Mouse (Mus musculus): Measurements from ENCODE around the gene Elp4. TPM values are rescaled to one million over a fixed set of nuclear protein-coding genes. Genes with fewer than 3 reads are reported as not detected.

Gene Elp4
- polyA plus RNA-seq, 1 experiment = 11.1 TPM

GRCm38 (mm10) chr2:105746896-105747295 lies 157.5 kb downstream of the Elp4 start:
- no peak for DNase-seq (ENCODE audit: extremely low spot score in 1 of 2, low spot score in 1 of 2)

- DNase-seq (ENCODE audit: extremely low spot score in 1 of 2, low spot score in 1 of 2) = no peak
Measured at GRCm38 (mm10) chr2:105736166-105736565, 168.2 kb downstream of the Elp4 start.

GRCm38 (mm10) chr2:105730704-105731103 lies 173.7 kb downstream of the Elp4 start:
- DNase-seq (ENCODE audit: extremely low spot score in 1 of 2, low spot score in 1 of 2) = peak; percentile 30 to 37

GRCm38 (mm10) chr2:105726657-105727056 lies 177.7 kb downstream of the Elp4 start:
- DNase-seq (ENCODE audit: extremely low spot score in 1 of 2, low spot score in 1 of 2) = no peak

GRCm38 (mm10) chr2:105715409-105716115 lies 188.8 kb downstream of the Elp4 start:
- DNase-seq (ENCODE audit: extremely low spot score in 1 of 2, low spot score in 1 of 2) = peak in 1 of 2 experiments; percentile 9

- no peak for DNase-seq (ENCODE audit: extremely low spot score in 1 of 2, low spot score in 1 of 2)
Measured at GRCm38 (mm10) chr2:105710511-105710910, 193.9 kb downstream of the Elp4 start.

GRCm38 (mm10) chr2:105709126-105709525 lies 195.2 kb downstream of the Elp4 start:
- no peak for DNase-seq (ENCODE audit: extremely low spot score in 1 of 2, low spot score in 1 of 2)

GRCm38 (mm10) chr2:105705320-105705719 lies 199.0 kb downstream of the Elp4 start:
- no peak for DNase-seq (ENCODE audit: extremely low spot score in 1 of 2, low spot score in 1 of 2)

GRCm38 (mm10) chr2:105702586-105702985 lies 201.8 kb downstream of the Elp4 start:
- DNase-seq (ENCODE audit: extremely low spot score in 1 of 2, low spot score in 1 of 2) = no peak

GRCm38 (mm10) chr2:105701781-105702180 lies 202.6 kb downstream of the Elp4 start:
- DNase-seq (ENCODE audit: extremely low spot score in 1 of 2, low spot score in 1 of 2) = no peak

- DNase-seq (ENCODE audit: extremely low spot score in 1 of 2, low spot score in 1 of 2) = no peak
Measured at GRCm38 (mm10) chr2:105698631-105699030, 205.7 kb downstream of the Elp4 start.

- DNase-seq (ENCODE audit: extremely low spot score in 1 of 2, low spot score in 1 of 2) = no peak
Measured at GRCm38 (mm10) chr2:105697741-105698140, 206.6 kb downstream of the Elp4 start.

GRCm38 (mm10) chr2:105691296-105691695 lies 213.1 kb downstream of the Elp4 start:
- no peak for DNase-seq (ENCODE audit: extremely low spot score in 1 of 2, low spot score in 1 of 2)

- no peak for DNase-seq (ENCODE audit: extremely low spot score in 1 of 2, low spot score in 1 of 2)
Measured at GRCm38 (mm10) chr2:105689771-105690639, 214.4 kb downstream of the Elp4 start.

- no peak for DNase-seq (ENCODE audit: extremely low spot score in 1 of 2, low spot score in 1 of 2)
Measured at GRCm38 (mm10) chr2:105689304-105689770, 215.0 kb downstream of the Elp4 start.

- DNase-seq (ENCODE audit: extremely low spot score in 1 of 2, low spot score in 1 of 2) = no peak
Measured at GRCm38 (mm10) chr2:105688436-105689303, 215.7 kb downstream of the Elp4 start.

GRCm38 (mm10) chr2:105688011-105688410 lies 216.4 kb downstream of the Elp4 start:
- DNase-seq (ENCODE audit: extremely low spot score in 1 of 2, low spot score in 1 of 2) = no peak

- DNase-seq (ENCODE audit: extremely low spot score in 1 of 2, low spot score in 1 of 2) = no peak
Measured at GRCm38 (mm10) chr2:105687317-105687991, 216.9 kb downstream of the Elp4 start.

GRCm38 (mm10) chr2:105686363-105687316 lies 217.7 kb downstream of the Elp4 start:
- no peak for DNase-seq (ENCODE audit: extremely low spot score in 1 of 2, low spot score in 1 of 2)
